Mouse (Mus musculus) E14TG2a.4 (cell line): ENCODE measurements at regions not wholly inside any gene's neighbourhood (a gene's known extent, or its start where the extent isn't known, plus 50 kb on each side); places are given as distances from the start of the nearest gene placed in this dataset.
"Not testable (repeated sequence)": the region's sequence is repeated elsewhere in the genome, so short reads cannot be mapped to it uniquely, and the experiment has no call there.

Experiments
- CTCF ChIP-seq: conservative IDR thresholded peaks from 2 replicates; pipeline ENCODE4 v1.5.1; 2014; ENCODE audit warnings: low read length
- NANOG ChIP-seq: IDR thresholded peaks from 2 replicates; pipeline ENCODE4 v1.6.1; 2014; ENCODE audit warnings: borderline replicate concordance, low read length, mixed read lengths

DNA sequence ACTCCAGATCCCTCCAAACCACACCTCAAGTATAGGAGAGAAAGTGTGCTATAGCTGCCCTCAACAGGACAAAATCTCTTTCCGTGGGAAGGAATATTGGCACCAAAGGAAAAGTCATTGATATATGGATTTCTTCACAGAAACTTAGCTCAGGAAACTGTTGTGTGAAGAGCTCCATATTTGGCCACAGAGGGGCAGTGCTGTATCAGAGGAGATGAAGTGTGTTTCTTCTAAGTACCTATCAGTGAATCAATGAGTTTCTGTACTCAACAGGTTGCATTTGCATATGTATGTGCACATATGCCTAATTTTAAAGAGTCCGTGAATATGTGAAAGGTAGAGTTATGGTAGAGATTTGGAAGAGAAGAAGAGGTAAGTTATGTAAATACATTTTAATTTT is 493.3 kb downstream of the Dad1 start:
- not testable (repeated sequence) for TF ChIP-seq CTCF, NANOG
